Mouse (Mus musculus): Measurements from ENCODE around the gene Gdpd5.

The Gdpd5 gene

DNA sequence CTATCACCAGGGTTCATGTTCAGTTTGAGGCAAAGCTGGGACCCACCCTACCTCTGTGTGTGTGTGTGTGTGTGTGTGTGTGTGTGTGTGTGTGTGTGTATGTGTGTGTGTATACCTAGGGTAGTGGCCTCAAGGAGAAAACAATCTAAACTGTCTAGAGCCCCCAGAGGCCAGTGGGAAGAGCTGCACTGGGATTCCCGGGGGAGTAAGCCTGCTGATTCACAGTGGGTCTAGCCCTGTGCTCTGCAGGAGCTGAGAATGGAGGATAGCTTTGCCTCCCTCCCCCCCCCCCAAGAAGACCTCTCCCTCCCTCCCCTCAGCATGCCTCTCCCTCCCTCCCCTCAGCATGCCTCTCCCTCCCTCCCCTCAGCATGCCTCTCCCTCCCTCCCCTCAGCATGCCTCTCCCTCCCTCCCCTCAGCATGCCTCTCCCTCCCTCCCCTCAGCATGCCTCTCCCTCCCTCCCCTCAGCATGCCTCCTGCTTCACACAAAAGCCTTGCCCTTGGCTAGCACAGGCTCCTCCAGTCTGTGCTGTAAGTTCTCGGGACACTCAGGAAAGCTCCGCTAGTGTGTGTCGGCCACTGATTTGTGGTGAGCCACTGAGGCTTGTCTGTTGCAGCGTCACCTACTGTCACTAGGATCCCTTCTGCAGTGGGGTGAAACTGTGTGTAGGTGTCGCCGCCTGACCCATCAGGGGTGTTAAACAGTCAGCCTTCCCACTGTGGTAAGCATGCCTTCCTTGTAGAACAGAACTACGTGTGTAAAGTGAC is 24.4 kb downstream of the Gdpd5 start:
- no peak for DNase-seq

- no peak for DNase-seq
Observed at GRCm38 (mm10) chr7:99407598-99407997, 26.4 kb downstream of the Gdpd5 start.

DNA sequence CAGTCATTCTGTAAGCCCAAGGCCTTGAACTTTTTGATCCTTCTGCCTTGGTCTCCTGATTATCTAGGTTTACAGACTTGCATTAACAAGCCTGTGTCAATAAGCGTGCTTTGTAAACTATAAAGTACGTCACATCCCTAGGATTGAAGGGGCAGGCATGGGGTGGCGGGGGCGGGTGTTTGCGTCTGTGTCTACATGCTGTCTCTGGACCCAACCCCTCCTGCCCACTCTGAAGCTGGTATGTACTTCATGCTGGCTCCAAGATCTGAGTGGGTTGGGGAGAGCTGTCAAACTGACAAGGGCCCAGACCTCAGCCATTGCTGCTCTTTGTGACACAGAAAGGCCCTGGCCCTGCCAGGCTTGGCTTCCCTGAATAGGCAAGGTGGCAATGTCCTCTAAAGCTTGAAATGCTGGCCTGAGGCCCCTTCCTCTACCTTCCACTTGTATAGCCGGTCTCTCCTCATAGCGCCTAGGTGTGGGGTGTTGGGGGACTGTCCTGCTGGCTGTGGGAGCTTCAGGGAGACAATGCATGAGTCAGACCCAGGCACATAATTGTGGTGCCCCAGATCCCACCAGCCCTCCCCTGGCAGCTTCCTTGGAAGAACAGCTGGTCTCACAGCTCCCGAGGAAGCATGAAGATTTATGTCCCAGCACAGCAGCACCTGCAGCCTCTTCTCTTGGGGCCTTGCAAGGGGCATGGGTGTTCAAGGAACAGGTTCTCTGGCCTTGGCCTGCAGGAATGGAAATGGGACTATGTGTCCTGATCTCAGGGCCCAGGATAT is 28.4 kb downstream of the Gdpd5 start:
- DNase-seq, result no peak

DNA sequence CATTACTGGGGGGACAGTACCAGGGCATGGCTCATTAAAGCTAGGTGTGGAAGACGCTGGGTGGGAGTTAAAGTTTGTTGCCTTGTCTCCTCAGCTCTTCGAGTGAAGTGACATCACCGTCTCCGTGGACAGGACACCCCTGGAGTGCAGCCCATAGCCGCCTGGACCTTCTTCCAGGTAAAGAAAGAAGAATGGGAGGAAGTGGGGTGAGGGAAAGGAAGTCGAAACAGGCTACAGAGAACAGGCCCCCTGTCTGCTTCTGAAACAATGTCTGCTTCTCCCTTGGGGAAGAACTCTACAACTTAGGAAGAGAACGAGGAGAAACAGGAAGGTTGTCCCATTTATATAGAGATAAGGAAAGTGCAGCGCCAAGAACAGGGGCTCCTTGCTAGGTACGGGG is 29.1 kb downstream of the Gdpd5 start:
- DNase-seq, result no peak

DNA sequence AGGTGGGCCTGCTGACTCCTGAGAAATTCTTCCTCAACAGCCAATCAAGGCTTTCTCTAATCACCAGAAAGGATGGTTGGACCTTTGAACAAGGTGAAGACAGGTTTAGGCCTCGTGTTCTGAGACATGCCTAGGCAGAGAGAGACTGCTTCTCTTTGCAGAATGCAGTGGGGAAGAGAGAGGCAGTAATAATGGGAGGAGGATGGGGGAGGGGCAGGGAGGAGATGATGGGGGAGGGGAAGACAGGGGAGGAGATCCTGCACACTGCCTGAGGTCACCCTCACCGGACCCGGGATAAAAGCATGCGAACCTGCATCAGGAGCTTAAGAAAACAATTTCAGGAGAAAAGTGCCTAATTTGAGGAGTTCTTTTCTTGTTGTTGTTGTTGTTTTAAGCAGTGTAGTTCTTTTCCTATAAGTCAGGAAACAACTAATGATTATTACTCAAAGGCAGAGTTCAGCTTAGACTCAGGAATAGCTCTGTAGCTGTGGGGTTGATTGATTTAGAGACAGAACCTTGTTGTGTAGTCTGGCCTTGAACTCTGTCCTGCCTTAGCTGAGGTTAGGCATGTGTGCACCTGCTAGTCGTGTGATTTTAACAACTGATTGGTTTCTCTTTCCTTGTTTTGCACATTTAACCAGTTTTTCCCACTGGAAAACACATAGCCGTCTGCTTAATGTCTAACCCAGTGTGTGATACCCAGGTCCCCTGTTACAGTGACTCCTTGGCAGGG is 30.0 kb downstream of the Gdpd5 start:
- DNase-seq, result no peak

DNA sequence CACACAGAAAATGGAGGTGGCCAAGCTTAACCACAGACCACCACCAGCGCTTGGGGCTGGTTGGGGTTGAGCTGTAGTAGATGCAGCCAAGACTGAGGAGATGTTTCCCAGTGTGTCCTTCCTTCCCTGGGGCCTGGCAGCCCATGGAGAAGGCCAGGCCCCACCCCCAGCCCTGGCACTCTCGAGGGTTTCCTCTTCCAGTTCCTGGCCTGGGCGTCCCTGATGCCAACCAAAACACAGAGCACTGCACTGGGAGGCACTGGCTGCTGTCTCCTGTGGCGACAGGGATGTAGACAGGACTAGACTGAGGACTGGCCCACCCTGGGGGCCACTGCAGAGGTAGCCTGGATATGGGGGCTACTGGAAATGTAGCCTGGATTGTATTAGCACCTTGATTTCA is 33.8 kb downstream of the Gdpd5 start:
- DNase-seq, result no peak

- no peak for DNase-seq
Observed at GRCm38 (mm10) chr7:99419311-99419710, 38.1 kb downstream of the Gdpd5 start.

DNA sequence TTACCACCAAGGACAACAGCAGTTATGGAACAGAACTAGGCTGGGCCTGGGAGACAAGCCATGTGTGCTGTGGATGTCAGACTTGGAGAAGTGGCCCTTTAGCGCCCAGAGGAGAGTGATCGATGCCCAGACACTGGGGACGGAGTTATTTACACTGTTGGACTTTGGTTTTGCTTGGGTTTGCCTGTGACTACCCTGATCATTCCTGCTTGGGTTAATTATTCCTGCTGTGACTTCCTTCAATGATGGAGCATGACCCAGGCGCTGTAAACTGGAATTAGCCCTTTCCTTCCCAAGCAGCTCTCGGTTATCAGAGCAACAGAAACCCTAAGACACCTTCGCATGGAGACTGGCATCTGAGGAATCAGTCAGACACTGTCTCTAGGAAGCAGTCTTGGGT is 39.8 kb downstream of the Gdpd5 start:
- DNase-seq, result no peak

GRCm38 (mm10) chr7:99424538-99425155 is 43.4 kb downstream of the Gdpd5 start:
- DNase-seq, result peak; percentile 34 to 39

GRCm38 (mm10) chr7:99425706-99426105 is 44.5 kb downstream of the Gdpd5 start:
- no peak for DNase-seq

DNA sequence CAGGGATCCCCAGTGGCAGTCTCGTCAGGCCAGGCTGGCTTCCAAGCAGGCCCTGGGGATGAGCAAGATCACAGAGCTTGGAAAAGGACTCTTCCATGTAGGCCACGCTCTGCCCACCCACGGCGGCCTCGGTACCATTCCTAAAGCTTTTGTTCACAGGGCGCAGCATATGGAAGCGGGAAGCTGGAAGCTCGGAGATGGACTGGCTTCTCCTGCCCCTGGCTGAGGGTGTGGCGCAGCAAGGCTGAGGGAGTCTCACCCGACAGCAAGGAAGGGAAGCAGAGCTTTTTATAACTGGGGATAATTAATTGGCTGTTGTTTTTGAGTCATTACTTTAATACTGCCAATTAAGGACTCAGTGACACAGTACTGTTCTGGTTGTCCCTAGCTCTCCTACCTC is 45.8 kb downstream of the Gdpd5 start:
- no peak for DNase-seq

GRCm38 (mm10) chr7:99427987-99428386 is 46.8 kb downstream of the Gdpd5 start:
- DNase-seq, result no peak

- DNase-seq, result no peak
Observed at GRCm38 (mm10) chr7:99428836-99429235, 47.6 kb downstream of the Gdpd5 start.

DNA sequence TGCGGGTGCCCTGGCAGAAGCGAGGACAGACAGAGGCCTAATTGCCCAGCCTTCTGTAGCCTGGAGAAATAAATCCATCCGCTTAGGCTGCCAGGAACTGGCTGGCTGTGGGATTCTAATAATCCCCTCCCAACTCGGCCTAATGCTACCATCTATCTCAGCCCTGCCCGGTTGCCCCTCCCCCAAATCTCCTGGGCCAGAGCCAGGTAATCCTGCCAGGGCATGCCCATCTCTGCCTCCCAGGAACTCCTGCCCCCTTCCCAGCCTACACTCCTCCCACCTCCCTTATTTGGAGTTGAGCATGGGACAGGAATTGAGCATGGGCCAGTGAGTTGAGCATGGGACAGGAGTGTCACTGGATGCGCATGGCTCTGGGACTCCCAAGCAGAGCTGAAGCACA is 48.6 kb downstream of the Gdpd5 start:
- peak; percentile 61 to 71 for DNase-seq

GRCm38 (mm10) chr7:99430246-99430645 is 49.0 kb downstream of the Gdpd5 start:
- no peak for DNase-seq

- DNase-seq, result no peak
Observed at GRCm38 (mm10) chr7:99432248-99432647, 51.0 kb downstream of the Gdpd5 start.

DNA sequence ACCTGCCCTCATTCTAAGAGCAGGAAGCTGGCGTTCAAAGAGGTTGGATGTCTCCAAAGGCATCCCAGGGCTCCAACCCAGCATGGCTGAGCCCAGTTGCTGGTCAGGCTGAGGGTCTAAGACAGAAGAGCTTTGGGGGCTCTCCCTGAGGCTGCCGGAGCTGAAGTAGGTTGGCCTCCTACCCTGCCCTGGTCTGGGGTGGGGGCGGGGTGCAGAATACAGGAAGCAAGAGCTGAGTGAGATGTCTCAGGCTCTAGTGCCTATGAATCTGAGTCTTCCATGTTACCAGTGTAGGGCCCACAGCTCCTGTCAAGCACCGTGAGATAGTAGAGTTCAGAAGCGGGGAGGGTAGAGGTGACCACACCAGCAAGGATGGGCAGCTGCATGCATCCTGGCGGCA is 51.6 kb downstream of the Gdpd5 start:
- no peak for DNase-seq

DNA sequence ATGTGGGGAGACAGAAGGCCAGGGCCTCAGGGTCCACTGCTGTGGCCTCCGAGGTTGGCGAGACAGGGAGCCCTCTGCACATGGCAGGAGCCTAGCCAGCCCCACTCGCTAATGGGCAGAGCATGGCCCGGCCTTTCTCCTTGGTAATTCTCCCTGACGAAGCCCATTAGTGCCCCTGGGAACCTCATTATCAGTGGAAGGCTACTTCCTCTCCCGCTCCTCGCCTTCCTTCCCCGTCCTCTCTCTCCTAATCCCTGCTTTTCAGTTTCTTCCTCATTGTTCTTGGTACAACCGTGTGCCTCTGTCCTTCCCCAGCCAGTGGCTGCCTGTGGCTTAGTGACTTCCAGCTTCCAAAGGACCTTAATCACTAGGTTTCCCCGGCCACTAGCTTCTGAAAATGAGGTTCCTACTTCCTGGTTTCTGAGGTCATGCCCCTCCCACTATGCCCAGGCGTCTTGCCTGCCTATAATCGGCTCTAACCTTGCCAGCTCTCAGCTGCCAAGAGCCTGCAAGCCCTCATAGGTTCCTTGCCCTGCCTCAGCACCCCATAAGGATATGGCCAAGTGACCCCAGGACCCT is 53.5 kb downstream of the Gdpd5 start:
- no peak for DNase-seq

DNA sequence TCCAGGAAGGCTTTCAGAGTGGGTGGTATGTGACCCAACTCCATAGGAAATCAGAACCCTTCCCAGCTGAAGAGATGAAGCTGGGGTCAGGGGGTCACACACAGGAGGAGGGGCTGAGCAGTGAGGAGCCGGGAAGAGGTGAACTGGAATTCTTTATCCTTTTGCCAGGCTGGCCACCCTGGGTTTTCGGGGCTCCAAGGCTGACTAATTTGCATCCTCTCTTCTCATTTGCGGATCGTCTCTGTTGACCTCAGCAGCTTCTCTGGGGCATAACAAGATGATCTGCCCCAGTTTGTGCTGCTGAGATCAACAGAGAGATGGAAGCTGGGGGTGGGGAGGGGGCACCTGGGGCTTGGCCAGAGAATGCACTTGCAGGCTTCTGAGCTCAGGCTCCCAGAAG is 55.3 kb downstream of the Gdpd5 start:
- no peak for DNase-seq

GRCm38 (mm10) chr7:99438881-99439280 is 57.7 kb downstream of the Gdpd5 start:
- no peak for DNase-seq

DNA sequence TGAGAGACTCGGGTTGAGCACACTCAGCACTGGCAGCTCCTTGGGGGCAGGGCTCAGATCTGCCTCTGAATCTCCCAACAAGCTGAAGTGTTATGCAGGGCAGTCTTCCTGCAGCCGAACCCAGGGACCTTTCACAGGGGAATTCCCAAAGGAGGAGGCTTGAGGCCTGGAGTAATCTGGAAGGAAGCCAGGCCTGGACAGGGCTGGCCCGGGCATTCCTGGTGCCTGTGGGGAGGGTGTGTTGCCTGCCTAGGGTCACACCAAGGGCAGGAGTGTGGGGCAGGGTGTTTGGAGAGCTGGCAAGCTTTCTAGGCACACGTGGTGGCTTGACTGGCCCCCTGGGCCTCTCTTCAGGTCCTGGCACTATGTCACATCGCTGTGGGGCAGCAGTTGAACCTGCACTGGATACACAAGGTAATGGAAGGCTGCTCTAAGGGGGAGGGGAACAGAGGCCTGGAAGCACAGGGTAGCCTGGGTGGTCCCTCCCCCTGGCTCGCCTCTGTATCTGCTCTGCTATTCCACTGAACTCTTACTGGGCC is 60.4 kb downstream of the Gdpd5 start:
- DNase-seq, result no peak

GRCm38 (mm10) chr7:99443164-99443563 is 62.0 kb downstream of the Gdpd5 start:
- DNase-seq, result no peak

- DNase-seq, result no peak
Observed at GRCm38 (mm10) chr7:99444012-99444411, 62.8 kb downstream of the Gdpd5 start.

Data from cerebellum, postnatal 14 days (tissue).